Mouse (Mus musculus) erythroblast, embryonic 14.5 days (primary cell): ENCODE results near the gene Apom.

Experiments used
- GATA1 ChIP-seq: IDR thresholded peaks from 2 replicates; pipeline ENCODE4 v1.6.1; 2012; ENCODE audit warnings: low read length, inconsistent platforms, mixed read lengths
- TAL1 ChIP-seq: IDR thresholded peaks from 3 replicates; pipeline ENCODE4 v1.6.1; 2012; ENCODE audit warnings: low read length, inconsistent platforms, mixed read lengths

GRCm38 (mm10) chr17:35104079-35104478, 27.8 kb downstream of the Apom start:
- TF ChIP-seq GATA1 (no peak), TAL1 (no peak)
